Mouse (Mus musculus) layer of hippocampus, adult 9-11 months (tissue): Measurements from ENCODE around the gene Amz2.

ENCODE experiments used
- DNase-seq: peaks from one replicate; pipeline ENCODE4 v3.0.0; 2022

The Amz2 gene

GRCm38 (mm10) chr11:109422263-109422662 is 3.5 kb upstream of the Amz2 start:
- DNase-seq = no peak

GRCm38 (mm10) chr11:109423294-109423693 is 2.5 kb upstream of the Amz2 start:
- no peak for DNase-seq

GRCm38 (mm10) chr11:109426272-109426586 is 483 bp downstream of the Amz2 start:
- DNase-seq = no peak

GRCm38 (mm10) chr11:109427353-109427752 is 1.6 kb downstream of the Amz2 start:
- no peak for DNase-seq

- no peak for DNase-seq
Measured at GRCm38 (mm10) chr11:109434233-109434798, 8.6 kb downstream of the Amz2 start.

- no peak for DNase-seq
Measured at GRCm38 (mm10) chr11:109436889-109437288, 11.1 kb downstream of the Amz2 start.

- no peak for DNase-seq
Measured at GRCm38 (mm10) chr11:109439209-109439608, 13.5 kb downstream of the Amz2 start.

- peak; percentile 48 for DNase-seq
Measured at GRCm38 (mm10) chr11:109439829-109440340, 14.1 kb downstream of the Amz2 start.

GRCm38 (mm10) chr11:109440641-109441040 is 14.9 kb downstream of the Amz2 start:
- DNase-seq = no peak

GRCm38 (mm10) chr11:109441119-109441518 is 15.4 kb downstream of the Amz2 start:
- DNase-seq = no peak

- DNase-seq = no peak
Measured at GRCm38 (mm10) chr11:109442166-109442730, 16.5 kb downstream of the Amz2 start.

- no peak for DNase-seq
Measured at GRCm38 (mm10) chr11:109443468-109444263, 17.9 kb downstream of the Amz2 start.

GRCm38 (mm10) chr11:109444600-109444999 is 18.9 kb downstream of the Amz2 start:
- no peak for DNase-seq

GRCm38 (mm10) chr11:109445438-109446035 is 19.8 kb downstream of the Amz2 start:
- DNase-seq = no peak

- DNase-seq = no peak
Measured at GRCm38 (mm10) chr11:109451169-109451568, 25.4 kb downstream of the Amz2 start.

- DNase-seq = no peak
Measured at GRCm38 (mm10) chr11:109456261-109456660, 30.5 kb downstream of the Amz2 start.

GRCm38 (mm10) chr11:109458165-109458564 is 32.4 kb downstream of the Amz2 start:
- DNase-seq = no peak

GRCm38 (mm10) chr11:109460586-109460985 is 34.8 kb downstream of the Amz2 start:
- DNase-seq = no peak

GRCm38 (mm10) chr11:109465068-109465467 is 39.3 kb downstream of the Amz2 start:
- no peak for DNase-seq

- DNase-seq = no peak
Measured at GRCm38 (mm10) chr11:109466987-109467386, 41.2 kb downstream of the Amz2 start.

GRCm38 (mm10) chr11:109468133-109468532 is 42.4 kb downstream of the Amz2 start:
- no peak for DNase-seq

- DNase-seq = no peak
Measured at GRCm38 (mm10) chr11:109470170-109470569, 44.4 kb downstream of the Amz2 start.
